Mouse (Mus musculus): ENCODE results near the gene Pnn. TPM values are rescaled to one million over a fixed set of nuclear protein-coding genes. Genes with fewer than 3 reads are reported as not detected.

The Pnn gene
- polyA plus RNA-seq (2014; fragmentation: Nextera tagmentation; extraction: Ambion mirVana) = 71.3 and 80.0 TPM in 2 replicates

DNA sequence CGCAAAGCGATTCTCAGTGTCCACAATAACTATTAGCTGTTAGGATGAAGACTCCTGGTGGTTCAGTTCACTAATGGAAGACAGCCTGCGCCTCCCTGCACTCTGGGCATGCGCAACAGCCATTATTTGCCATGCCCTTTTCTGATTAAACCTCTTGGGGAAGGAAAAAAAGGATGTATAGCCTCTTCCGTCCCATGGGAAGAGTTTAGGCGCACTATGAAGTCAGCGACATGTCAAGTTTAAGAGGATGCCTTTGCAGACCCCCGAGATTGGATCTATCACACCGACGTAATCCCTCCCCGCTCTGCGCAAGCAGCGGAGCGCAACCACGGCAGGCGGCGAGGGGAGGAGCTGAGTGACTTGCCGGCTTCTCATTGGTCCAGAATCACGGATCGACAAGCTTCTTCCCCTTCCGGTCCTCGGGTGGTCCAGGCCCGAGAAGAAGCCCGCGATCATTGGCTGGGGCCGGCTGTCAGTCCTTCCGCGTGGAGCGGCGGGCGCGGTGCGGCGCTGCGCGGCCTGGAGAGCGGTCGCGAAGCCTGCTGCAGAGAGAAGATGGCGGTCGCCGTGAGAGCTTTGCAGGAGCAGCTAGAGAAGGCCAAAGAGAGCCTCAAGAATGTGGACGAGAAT lies at the start of gene Pnn:
TSS of gene Pnn (plus strand) at position 437 of the 630 bp plus-strand sequence.
- WGBS = under 1% methylated on average over 43 of the region's 43 CpGs
- H3K4me1 ChIP-seq (replicated peaks; ENCODE audit: control insufficient read depth, insufficient read depth, low read length) = no peaks in the 10 kb centered on the region; the same call in 1 of the 2 replicates
- no peaks in the 10 kb centered on the region for H3K9me3 ChIP-seq (ENCODE audit: control insufficient read depth, low read length)
- no peaks in the 10 kb centered on the region for H3K27me3 ChIP-seq (replicated peaks; ENCODE audit: control insufficient read depth, insufficient read depth, low read length)
- H3K36me3 ChIP-seq (ENCODE audit: control insufficient read depth, insufficient read depth, low read length) = peaks cover 36% of the 10 kb centered on the region
- peak within 1 kb of the TSS; percentile 70 for H3K4me2 ChIP-seq (ENCODE audit: low read length)
- H3K4me3 ChIP-seq (ENCODE audit: low read depth, low read length) = peak within 1 kb of the TSS; percentile 90
- ATAC-seq (replicated peaks; ENCODE audit: low FRiP score, low TSS enrichment, low read depth) (peak; percentile 99), DNase-seq (ENCODE audit: low spot score) (peak; percentile 96)
- H3K27ac ChIP-seq (ENCODE audit: low read depth) = peak within 1 kb of the TSS; percentile 90
- peak within 1 kb of the TSS; percentile 99 for H3K9ac ChIP-seq (ENCODE audit: low read length)

DNA sequence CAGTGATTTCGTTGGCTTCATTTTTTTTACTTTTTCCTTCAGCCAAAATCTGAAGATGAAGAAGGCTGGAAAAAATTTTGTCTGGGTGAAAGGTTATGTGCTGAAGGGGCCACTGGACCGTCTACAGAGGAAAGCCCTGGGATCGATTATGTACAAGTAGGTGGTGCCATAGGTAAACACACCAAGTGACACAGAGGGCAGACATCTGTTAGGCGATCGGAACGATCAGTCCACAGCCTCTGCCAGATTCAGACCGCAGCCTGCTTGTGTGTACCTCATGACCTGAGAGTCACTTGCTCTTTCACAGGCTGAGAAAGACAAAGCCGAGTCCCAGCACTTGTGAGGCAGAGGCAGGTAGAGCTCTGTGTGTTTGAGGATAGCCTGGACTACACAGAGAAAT lies 48.7 kb upstream of the Pnn start:
- 87% methylated on average over 8 of the region's 8 CpGs for WGBS
- no peaks in the 10 kb centered on the region for H3K9me3 ChIP-seq (ENCODE audit: control insufficient read depth, low read length)
- H3K4me1 ChIP-seq (replicated peaks; ENCODE audit: control insufficient read depth, insufficient read depth, low read length) = peaks cover 6% of the 10 kb centered on the region; the same call in 1 of the 2 replicates
- H3K4me3 ChIP-seq (ENCODE audit: low read depth, low read length) = no peak overlapping the region
- no peak overlapping the region for H3K9ac ChIP-seq (ENCODE audit: low read length)
- H3K36me3 ChIP-seq (ENCODE audit: control insufficient read depth, insufficient read depth, low read length) = peaks cover 50% of the 10 kb centered on the region
- H3K27me3 ChIP-seq (replicated peaks; ENCODE audit: control insufficient read depth, insufficient read depth, low read length) = no peaks in the 10 kb centered on the region
- no peak overlapping the region for H3K27ac ChIP-seq (ENCODE audit: low read depth)
- ATAC-seq (replicated peaks; ENCODE audit: low FRiP score, low TSS enrichment, low read depth) = no peak
- DNase-seq (ENCODE audit: low spot score) = no peak
- no peak overlapping the region for H3K4me2 ChIP-seq (ENCODE audit: low read length)

GRCm38 (mm10) chr12:59019891-59020290 lies 46.8 kb upstream of the Pnn start:
- Histone ChIP-seq H3K4me2 (ENCODE audit: low read length) (no peak overlapping the region), H3K36me3 (ENCODE audit: control insufficient read depth, insufficient read depth, low read length) (peaks cover 62% of the 10 kb centered on the region), H3K9me3 (ENCODE audit: control insufficient read depth, low read length) (no peaks in the 10 kb centered on the region)

GRCm38 (mm10) chr12:59021306-59021705 lies 45.4 kb upstream of the Pnn start:
- 85% methylated on average over 4 of the region's 4 CpGs for WGBS
- no peak overlapping the region for H3K27ac ChIP-seq (ENCODE audit: low read depth)
- no peak overlapping the region for H3K9ac ChIP-seq (ENCODE audit: low read length)
- H3K4me1 ChIP-seq (replicated peaks; ENCODE audit: control insufficient read depth, insufficient read depth, low read length) = no peaks in the 10 kb centered on the region
- no peak for DNase-seq (ENCODE audit: low spot score)
- no peaks in the 10 kb centered on the region for H3K27me3 ChIP-seq (replicated peaks; ENCODE audit: control insufficient read depth, insufficient read depth, low read length)
- no peak overlapping the region for H3K4me3 ChIP-seq (ENCODE audit: low read depth, low read length)
- H3K36me3 ChIP-seq (ENCODE audit: control insufficient read depth, insufficient read depth, low read length) = peaks cover 76% of the 10 kb centered on the region
- no peak for ATAC-seq (replicated peaks; ENCODE audit: low FRiP score, low TSS enrichment, low read depth)
- H3K4me2 ChIP-seq (ENCODE audit: low read length) = no peak overlapping the region
- H3K9me3 ChIP-seq (ENCODE audit: control insufficient read depth, low read length) = no peaks in the 10 kb centered on the region

More at GRCm38 (mm10) chr12:59019891-59020290, 46.8 kb upstream of the Pnn start:
- no peak overlapping the region for H3K9ac ChIP-seq (ENCODE audit: low read length)
- H3K27me3 ChIP-seq (replicated peaks; ENCODE audit: control insufficient read depth, insufficient read depth, low read length) = no peaks in the 10 kb centered on the region
- H3K27ac ChIP-seq (ENCODE audit: low read depth) = no peak overlapping the region
- 86% methylated on average over 2 of the region's 2 CpGs for WGBS
- H3K4me1 ChIP-seq (replicated peaks; ENCODE audit: control insufficient read depth, insufficient read depth, low read length) = no peaks in the 10 kb centered on the region
- DNase-seq (ENCODE audit: low spot score) = no peak
- no peak overlapping the region for H3K4me3 ChIP-seq (ENCODE audit: low read depth, low read length)
- no peak for ATAC-seq (replicated peaks; ENCODE audit: low FRiP score, low TSS enrichment, low read depth)

DNA sequence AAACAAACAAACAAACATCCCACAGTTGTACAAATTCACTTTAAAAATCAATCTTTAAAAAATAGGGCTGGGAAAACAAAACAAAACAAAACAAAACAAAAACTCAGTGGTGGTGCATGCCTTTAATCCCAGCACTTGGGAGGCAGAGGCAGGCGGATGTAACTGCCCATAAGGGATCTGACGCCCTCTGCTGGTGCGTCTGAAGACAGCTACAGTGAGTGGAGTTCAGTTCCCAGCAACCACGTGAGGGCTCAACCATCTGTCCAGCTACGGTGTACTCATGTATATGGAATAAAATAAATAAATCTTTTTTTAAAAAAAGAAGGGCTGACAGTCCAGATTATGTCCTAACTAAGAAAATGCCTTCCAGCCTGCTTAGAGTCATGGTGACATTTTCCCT lies 34.6 kb upstream of the Pnn start:
- Histone ChIP-seq H3K9ac (ENCODE audit: low read length) (no peak overlapping the region), H3K4me3 (ENCODE audit: low read depth, low read length) (no peak overlapping the region), H3K27me3 (replicated peaks; ENCODE audit: control insufficient read depth, insufficient read depth, low read length) (no peaks in the 10 kb centered on the region), H3K36me3 (ENCODE audit: control insufficient read depth, insufficient read depth, low read length) (peaks cover 15% of the 10 kb centered on the region), H3K9me3 (ENCODE audit: control insufficient read depth, low read length) (no peaks in the 10 kb centered on the region), H3K27ac (ENCODE audit: low read depth) (no peak overlapping the region), H3K4me1 (replicated peaks; ENCODE audit: control insufficient read depth, insufficient read depth, low read length) (no peaks in the 10 kb centered on the region), H3K4me2 (ENCODE audit: low read length) (no peak overlapping the region)
- WGBS = 66% methylated on average over 5 of the region's 5 CpGs
- no peak for ATAC-seq (replicated peaks; ENCODE audit: low FRiP score, low TSS enrichment, low read depth)
- no peak for DNase-seq (ENCODE audit: low spot score)

GRCm38 (mm10) chr12:59039162-59039970 lies 27.3 kb upstream of the Pnn start:
- H3K9ac ChIP-seq (ENCODE audit: low read length) = no peak overlapping the region; the same call in 1 of the 2 replicates
- H3K36me3 ChIP-seq (ENCODE audit: control insufficient read depth, insufficient read depth, low read length) = peaks cover 27% of the 10 kb centered on the region
- WGBS = 72% methylated on average over 10 of the region's 10 CpGs
- ATAC-seq (replicated peaks; ENCODE audit: low FRiP score, low TSS enrichment, low read depth) (no peak; the same call in 1 of the 2 replicates), DNase-seq (ENCODE audit: low spot score) (peak; percentile 53)
- no peak overlapping the region for H3K4me3 ChIP-seq (ENCODE audit: low read depth, low read length)
- H3K4me1 ChIP-seq (replicated peaks; ENCODE audit: control insufficient read depth, insufficient read depth, low read length) = no peaks in the 10 kb centered on the region
- H3K4me2 ChIP-seq (ENCODE audit: low read length) = peak overlapping the region; percentile 35; the same call in 1 of the 2 replicates
- H3K27ac ChIP-seq (ENCODE audit: low read depth) = peak overlapping the region; percentile 80; the same call in 1 of the 2 replicates
- H3K27me3 ChIP-seq (replicated peaks; ENCODE audit: control insufficient read depth, insufficient read depth, low read length) = no peaks in the 10 kb centered on the region
- H3K9me3 ChIP-seq (ENCODE audit: control insufficient read depth, low read length) = no peaks in the 10 kb centered on the region

DNA sequence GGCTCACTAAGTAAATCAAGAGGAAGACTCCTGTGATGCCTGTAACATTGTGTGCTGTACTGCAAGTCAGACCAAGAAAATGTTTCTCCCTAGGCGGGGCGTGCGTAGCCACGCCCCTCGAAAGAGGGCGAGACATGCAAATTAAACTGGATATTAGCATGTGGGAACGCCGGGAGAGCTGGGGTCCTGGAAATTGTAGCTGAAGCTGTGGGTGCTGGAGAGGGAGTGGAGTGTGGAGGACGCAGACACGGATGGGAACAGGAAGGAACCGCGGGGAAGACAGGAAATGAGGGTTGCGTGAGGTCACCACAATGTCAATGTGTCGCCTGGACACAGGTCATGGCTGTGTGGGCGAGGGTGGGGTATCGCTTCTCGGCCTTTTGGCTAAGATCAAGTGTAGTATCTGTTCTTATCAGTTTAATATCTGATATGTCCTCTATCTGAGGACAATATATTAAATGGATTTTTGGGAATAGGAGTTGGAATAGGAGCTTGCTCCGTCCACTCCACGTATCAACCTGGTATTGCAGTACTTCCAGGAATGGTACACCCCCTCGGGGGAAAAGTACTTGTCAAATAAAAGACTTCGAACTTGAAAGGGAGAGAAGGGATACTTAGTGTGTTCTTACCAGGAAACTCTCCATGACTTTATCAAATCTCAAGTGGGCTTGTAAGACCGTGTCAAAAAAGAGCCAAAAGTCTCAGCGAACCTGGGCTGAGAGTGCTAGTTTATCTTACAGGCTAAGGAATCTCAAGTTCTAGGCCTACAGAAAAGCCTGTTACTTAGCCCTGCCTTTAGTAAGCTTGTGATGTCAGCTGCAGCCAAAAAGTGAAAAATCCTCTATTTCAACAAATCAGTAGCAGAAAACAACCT lies 26.5 kb upstream of the Pnn start:
- peak; percentile 93 for ATAC-seq (replicated peaks; ENCODE audit: low FRiP score, low TSS enrichment, low read depth)
- Histone ChIP-seq H3K9me3 (ENCODE audit: control insufficient read depth, low read length) (no peaks in the 10 kb centered on the region), H3K27ac (ENCODE audit: low read depth) (peak overlapping the region; percentile 80), H3K9ac (ENCODE audit: low read length) (peak overlapping the region; percentile 32; the same call in 1 of the 2 replicates), H3K4me3 (ENCODE audit: low read depth, low read length) (no peak overlapping the region), H3K4me1 (replicated peaks; ENCODE audit: control insufficient read depth, insufficient read depth, low read length) (no peaks in the 10 kb centered on the region), H3K36me3 (ENCODE audit: control insufficient read depth, insufficient read depth, low read length) (peaks cover 35% of the 10 kb centered on the region), H3K27me3 (replicated peaks; ENCODE audit: control insufficient read depth, insufficient read depth, low read length) (no peaks in the 10 kb centered on the region), H3K4me2 (ENCODE audit: low read length) (peak overlapping the region; percentile 35)
- WGBS = 5% methylated on average over 23 of the region's 23 CpGs
- DNase-seq (ENCODE audit: low spot score) = peak; percentile 82

- Histone ChIP-seq H3K4me1 (replicated peaks; ENCODE audit: control insufficient read depth, insufficient read depth, low read length) (no peaks in the 10 kb centered on the region), H3K27ac (ENCODE audit: low read depth) (peak overlapping the region; percentile 80; the same call in 1 of the 2 replicates), H3K36me3 (ENCODE audit: control insufficient read depth, insufficient read depth, low read length) (peaks cover 42% of the 10 kb centered on the region), H3K27me3 (replicated peaks; ENCODE audit: control insufficient read depth, insufficient read depth, low read length) (no peaks in the 10 kb centered on the region), H3K4me3 (ENCODE audit: low read depth, low read length) (no peak overlapping the region), H3K9ac (ENCODE audit: low read length) (no peak overlapping the region), H3K9me3 (ENCODE audit: control insufficient read depth, low read length) (no peaks in the 10 kb centered on the region), H3K4me2 (ENCODE audit: low read length) (no peak overlapping the region)
- WGBS = 32% methylated on average over 7 of the region's 7 CpGs
- DNase-seq (ENCODE audit: low spot score) (no peak), ATAC-seq (replicated peaks; ENCODE audit: low FRiP score, low TSS enrichment, low read depth) (no peak; the same call in 1 of the 2 replicates)
Observed at GRCm38 (mm10) chr12:59040851-59041250, 25.8 kb upstream of the Pnn start.

Data from intestine, embryonic 14.5 days (tissue).